Mouse (Mus musculus) adrenal gland, adult (tissue): ENCODE data around the gene Scn8a.
A peak's percentile ranks its signal among the peaks of the same experiment; 100 is the strongest.

Experiments used
- DNase-seq, 2 experiments: peaks; one replicate each; pipeline ENCODE4 v3.0.0; 2022 to 2023; ENCODE audit warnings: low spot score in 1 of 2; ENCODE audit not compliant: inconsistent age in 2 of 2

Scn8a gene

DNA sequence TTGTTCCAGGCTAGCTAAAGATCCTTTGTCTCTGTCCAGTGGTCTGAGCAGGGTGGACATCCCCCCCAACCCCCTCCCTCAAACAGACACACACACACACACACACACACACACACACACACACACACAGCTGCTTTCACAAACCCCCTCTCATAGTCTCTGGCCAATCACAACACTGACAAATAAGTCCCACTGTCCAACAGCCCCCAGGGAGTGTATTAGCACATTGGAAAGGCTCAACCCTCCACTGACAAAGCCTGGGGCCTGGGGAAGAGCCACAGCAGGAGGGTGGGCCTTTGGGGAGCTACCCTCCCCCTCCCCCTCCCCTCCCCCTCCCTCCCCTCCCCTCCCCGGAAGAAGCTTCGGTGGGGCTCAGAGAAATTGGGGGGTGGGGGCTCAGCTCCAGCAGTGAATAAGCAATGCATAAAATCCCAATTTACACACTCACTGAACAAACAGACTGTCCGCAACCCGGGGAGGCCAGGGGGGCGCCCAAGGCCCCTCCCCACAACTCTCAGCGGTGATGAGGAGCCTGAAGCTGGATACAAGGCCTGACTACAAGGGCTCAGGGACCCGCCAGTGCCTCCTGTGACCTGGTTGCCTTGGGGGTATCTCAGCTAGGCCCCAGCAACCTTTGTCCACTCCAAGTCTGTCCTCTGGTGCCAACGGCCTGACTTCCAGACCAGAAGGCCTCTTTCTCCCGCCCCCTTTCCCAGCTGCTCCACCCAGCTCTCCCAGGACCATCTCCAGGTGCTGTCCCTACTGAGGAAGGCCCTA, 197.4 kb downstream of the Scn8a start:
- no peak for DNase-seq

- peak in 1 of 2 experiments; percentile 70 for DNase-seq
Measured at GRCm38 (mm10) chr15:101068029-101068428, 198.4 kb downstream of the Scn8a start.

DNA sequence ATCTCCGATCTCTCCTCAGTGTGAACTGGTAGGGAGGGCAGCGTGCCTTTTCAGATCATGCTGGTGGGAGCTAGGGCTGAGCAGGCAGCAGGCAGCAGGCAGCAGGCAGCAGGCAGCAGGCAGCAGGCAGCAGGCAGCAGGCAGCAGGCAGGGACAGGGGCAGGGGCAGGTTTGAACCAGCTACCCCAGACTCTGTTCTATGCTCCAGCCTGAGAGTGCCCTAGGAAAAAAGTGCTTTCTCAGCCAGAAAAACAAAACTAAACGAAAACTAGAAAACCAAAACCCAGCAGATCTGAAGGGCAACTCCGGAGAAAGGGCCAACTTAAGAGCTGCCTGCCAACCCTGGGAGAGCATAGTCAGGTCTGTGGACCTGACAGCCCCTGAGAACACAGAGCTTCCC, 199.0 kb downstream of the Scn8a start:
- DNase-seq = no peak

GRCm38 (mm10) chr15:101069641-101070190, 200.1 kb downstream of the Scn8a start:
- DNase-seq = no peak

DNA sequence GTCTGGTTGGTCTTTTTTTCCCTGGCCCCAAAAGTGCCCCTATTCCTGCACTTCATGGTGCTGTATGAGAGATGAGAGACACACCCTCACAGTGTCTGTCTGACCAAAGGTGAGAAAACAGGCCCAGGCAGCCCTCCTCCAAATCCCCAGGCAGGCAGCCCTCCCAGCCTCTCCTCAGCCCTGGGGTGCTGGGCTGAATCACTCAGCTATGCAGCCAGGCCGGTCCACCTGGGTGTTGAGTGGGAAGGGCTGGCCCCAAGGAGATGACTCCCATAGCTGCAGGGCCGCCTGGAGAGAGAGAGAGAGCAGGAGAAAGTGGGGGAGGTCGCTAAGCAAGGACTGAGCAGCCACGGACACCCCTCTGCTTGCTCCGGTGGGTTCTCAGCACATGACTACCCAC, 201.1 kb downstream of the Scn8a start:
- peak in 1 of 2 experiments; percentile 39 for DNase-seq

GRCm38 (mm10) chr15:101072736-101073135, 203.1 kb downstream of the Scn8a start:
- DNase-seq = no peak

GRCm38 (mm10) chr15:101074067-101074466, 204.4 kb downstream of the Scn8a start:
- peak in 1 of 2 experiments; percentile 61 for DNase-seq

DNA sequence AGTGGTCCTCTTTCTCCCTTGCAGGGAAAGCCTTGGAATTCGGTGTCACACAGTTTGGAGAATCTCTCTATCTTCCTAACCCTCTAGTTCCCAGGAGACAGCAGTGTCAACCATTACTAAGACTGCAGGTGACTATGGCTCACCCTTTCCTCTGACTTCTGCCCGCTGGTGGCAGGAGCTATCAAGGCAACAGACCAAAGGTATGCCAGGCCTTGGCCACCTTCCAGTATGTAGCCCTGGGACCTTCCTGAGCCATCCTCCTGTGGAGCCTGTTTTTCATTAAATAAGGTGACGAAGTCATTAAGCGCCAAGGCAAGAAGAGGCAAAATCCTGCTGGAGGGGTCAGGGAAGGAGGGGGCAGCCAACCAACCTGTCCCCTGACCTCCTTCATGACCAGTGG, 205.5 kb downstream of the Scn8a start:
- DNase-seq = no peak

GRCm38 (mm10) chr15:101075656-101076055, 206.0 kb downstream of the Scn8a start:
- no peak for DNase-seq

- DNase-seq = no peak
Measured at GRCm38 (mm10) chr15:101076071-101077000, 206.7 kb downstream of the Scn8a start.

DNA sequence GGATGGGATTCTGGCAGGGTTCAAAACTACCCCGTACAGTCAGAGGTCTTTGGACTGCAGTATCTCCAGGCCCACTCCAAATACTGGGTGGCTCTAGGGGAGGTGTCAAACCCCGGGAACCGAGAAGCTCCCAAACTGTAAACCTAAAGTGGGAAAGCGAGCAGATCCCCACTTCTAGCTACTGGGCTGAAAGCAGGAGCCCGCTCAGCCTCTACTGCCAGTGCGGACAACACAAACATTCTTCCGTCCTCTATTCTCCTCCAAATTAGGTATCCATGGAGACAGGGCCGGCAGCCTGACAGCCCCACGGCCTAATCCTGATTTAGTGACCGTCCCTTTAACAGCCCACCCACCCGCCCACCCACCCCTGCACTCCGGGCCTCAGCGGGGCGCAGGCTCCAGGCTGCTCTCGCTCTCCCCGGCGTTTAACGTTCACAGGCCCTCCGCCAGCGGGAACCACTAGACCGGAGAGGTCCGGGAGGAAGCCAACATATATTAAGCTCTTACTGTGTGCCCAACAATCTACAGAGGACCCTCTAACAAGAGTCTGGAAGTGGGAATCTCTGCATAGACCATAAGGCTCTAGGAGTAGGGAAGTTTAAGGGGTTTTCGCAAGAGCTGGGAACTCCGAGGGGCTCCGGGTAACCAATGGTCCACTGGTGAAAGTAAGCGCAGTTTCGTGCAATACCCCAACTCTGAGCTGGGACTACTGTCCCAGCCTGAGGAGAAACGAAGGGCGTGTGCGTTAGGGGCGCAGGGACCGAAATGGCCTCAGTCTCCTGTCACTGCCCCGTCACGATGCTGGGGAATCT, 207.5 kb downstream of the Scn8a start:
- DNase-seq = peak in 1 of 2 experiments; percentile 80

DNA sequence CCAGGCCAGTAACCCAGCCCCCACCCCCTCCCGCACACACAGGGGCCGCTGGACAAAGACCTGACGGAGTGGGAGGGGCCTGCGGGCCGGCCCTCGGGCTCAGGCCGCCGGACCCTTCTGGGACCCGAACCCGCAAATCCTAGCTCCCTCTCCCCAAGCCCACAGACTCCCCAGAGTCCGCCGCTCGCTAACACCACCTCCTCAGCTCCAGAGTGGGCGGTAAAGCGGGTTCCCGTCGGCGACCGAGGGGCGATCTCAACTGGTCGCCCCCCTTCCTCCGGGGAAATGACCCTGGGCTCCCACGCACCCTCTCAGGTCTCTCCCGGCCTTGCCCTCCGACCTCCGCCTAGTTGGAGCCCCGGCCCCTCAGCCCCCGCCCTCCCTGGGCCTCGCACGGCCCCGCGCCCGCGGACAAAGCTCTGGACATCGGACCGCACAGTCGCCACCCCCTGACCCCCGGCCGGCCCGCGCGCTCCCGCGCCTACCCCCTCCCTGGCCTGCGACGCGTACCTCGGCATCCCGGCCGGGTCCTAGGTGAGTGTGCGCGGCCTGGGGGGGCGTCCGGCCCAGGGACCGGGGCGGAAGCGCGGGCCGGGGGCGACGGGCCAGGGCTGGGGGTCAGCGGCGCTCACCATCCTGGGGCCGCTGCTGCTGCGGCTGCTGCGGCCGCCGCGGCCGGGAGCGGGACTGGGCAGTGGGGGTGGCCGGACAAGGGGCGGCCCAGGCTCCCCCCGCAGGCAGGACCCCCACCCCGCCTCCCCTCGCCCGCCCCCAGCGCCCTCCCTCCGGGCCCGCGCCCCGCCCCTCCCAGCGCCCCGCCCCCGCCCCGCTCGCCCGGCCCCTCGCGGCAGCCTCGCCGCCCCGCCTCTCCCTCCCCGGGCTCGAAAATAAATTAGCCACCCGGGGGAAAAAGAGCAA, 208.4 kb downstream of the Scn8a start, which contains the start of gene Fignl2:
Gene Fignl2 (minus strand): TSS at position 755 of the 918 bp plus-strand sequence.
- DNase-seq = peak; percentile 66 to 83

- peak; percentile 96 to 98 for DNase-seq
Measured at GRCm38 (mm10) chr15:101078731-101079156, 209.1 kb downstream of the Scn8a start.

- peak in 1 of 2 experiments; percentile 79 for DNase-seq
Measured at GRCm38 (mm10) chr15:101080031-101080520, 210.4 kb downstream of the Scn8a start.

- DNase-seq = peak in 1 of 2 experiments; percentile 47
Measured at GRCm38 (mm10) chr15:101081035-101081548, 211.4 kb downstream of the Scn8a start.

DNA sequence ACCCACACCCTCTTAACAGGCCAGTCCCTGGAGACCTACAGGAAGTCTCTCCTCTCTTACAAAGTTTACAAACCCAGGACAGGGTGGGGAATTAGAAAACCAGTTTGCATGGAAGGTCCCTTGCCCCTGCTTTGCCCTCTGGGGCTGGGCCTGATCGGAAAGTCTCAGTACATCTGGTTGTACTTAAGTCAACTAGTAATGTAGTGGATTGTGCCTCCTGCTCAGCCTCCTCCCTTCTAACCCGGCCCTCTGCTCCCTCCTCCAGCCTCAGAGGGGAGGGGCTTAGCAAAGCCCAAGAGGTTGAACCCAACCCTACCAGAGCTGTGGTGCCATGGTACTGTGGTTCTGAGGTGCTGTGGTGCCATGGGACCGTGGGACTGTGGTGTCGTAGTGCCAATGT, 212.6 kb downstream of the Scn8a start:
- no peak for DNase-seq

GRCm38 (mm10) chr15:101084499-101084898, 214.8 kb downstream of the Scn8a start:
- no peak for DNase-seq

GRCm38 (mm10) chr15:101086451-101086850, 216.8 kb downstream of the Scn8a start:
- DNase-seq = no peak

DNA sequence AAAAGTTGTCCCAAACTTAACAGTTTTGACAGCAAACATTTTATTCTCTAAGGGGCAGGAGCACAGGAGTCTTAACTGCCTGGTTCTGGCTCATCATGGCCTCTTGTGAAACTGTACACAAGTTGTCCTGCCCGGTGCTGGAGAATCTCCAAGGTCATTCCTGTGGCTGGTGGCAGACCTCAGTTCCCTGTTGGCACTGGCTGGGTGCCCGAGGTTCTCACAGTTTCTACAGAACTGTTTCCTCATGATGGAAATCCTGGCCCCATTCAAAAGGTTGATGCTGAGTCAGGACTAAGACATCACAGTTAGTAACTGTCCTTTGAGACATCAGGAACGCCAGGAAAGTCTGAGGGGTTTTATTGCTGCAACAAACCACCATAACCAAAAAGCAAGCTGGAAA, 217.3 kb downstream of the Scn8a start:
- peak; percentile 93 to 95 for DNase-seq
